Mouse (Mus musculus) kidney, adult 2 months (tissue): ENCODE measurements around the gene E130114P18Rik.

Experiments used
- CTCF ChIP-seq: fragments of 200-500 bp; conservative IDR thresholded peaks from 2 replicates; pipeline ENCODE4 v1.5.1; 2011; ENCODE audit warnings: low read depth, mild to moderate bottlenecking, control low read depth, low read length, moderate library complexity, mixed read lengths; ENCODE audit not compliant: insufficient read depth, insufficient read length
- POLR2A ChIP-seq: fragments of 200-500 bp; IDR thresholded peaks from one replicate; pipeline ENCODE4 v1.6.1; 2011; ENCODE audit warnings: low read depth, low read length, control low read depth

DNA sequence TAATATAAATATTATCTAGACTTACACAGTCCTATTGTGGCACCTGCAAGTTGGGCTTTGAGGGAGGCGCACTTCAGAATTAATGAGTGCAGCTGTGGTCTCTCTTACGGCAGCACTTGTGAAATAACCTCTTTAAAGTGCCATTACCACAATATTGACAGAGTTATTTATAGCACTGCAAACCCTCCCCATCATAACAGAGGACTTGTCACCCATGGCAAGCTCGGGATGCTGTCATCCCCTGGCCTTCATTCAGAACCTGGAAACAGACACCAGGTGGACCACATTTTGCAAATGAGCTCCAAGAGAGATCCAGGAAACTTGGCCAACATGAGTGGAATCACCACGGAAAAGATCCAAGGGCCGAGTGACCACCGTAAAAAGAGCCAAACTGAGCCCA is 63.3 kb downstream of the E130114P18Rik start:
- TF ChIP-seq CTCF (no peak), POLR2A (no peak)
